Mouse (Mus musculus) spleen, adult 2 months (tissue): ENCODE data around the gene Hapln1.

Experiments used
- CTCF ChIP-seq: fragments of 200-500 bp; IDR thresholded peaks from 2 replicates; pipeline ENCODE4 v1.5.1; 2011; ENCODE audit warnings: mild to moderate bottlenecking, inconsistent platforms; ENCODE audit not compliant: insufficient read depth, insufficient read length, insufficient replicate concordance; ENCODE audit errors: extremely low read depth
- POLR2A ChIP-seq: fragments of 200-500 bp; IDR thresholded peaks from 2 replicates; pipeline ENCODE4 v1.6.1; 2011; ENCODE audit warnings: low read depth, low read length, inconsistent platforms

DNA sequence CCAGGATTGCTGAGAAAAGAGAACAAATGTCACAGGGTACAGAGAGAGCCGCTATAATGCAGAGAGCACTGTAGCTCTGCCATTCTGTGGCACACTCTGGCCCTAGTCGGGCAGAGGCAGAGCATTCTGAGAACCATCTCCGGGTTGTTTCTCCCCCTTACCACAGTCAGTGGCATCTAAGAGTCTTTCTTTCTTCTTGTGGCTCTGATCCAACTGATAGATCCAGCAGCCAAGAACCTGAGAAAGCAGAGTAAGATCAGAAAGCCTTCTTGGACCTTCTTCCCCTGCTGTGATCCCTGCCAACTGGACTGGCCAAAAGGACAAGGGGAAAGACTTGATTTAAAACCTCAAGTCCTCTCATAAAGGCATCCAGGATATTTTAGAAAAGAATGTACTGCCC lies 63.7 kb downstream of the Hapln1 start:
- TF ChIP-seq CTCF (no peak), POLR2A (no peak)
